Mouse (Mus musculus) forebrain, embryonic 15.5 days (tissue): ENCODE results near the gene Map3k20. TPM values are rescaled to one million over a fixed set of nuclear protein-coding genes. Genes with fewer than 3 reads are reported as not detected.

ENCODE experiments used
- ATAC-seq: fragments of 200-750 bp; cut with Nextera tagmentation; replicated peaks from 2 replicates; pipeline ENCODE4 v1.8.0; 2017; ENCODE audit warnings: mild to moderate bottlenecking, moderate TSS enrichment, moderate library complexity
- H3K27ac ChIP-seq: fragments of 300-500 bp; sonication (generic); replicated peaks from 2 replicates; pipeline ENCODE4 v1.5.1; 2015; ENCODE audit warnings: mild to moderate bottlenecking, inconsistent platforms
- H3K27me3 ChIP-seq: fragments of 300-500 bp; sonication (generic); 2 replicates; pipeline ENCODE4 v1.6.1; 2015; ENCODE audit warnings: inconsistent platforms
- H3K36me3 ChIP-seq: fragments of 300-500 bp; sonication (generic); 2 replicates; pipeline ENCODE4 v1.6.1; 2015; ENCODE audit warnings: mild to moderate bottlenecking, inconsistent platforms
- H3K4me1 ChIP-seq: fragments of 300-500 bp; sonication (generic); 2 replicates; pipeline ENCODE4 v1.6.1; 2015; ENCODE audit warnings: inconsistent platforms
- H3K4me2 ChIP-seq: fragments of 300-500 bp; sonication (generic); replicated peaks from 2 replicates; pipeline ENCODE4 v1.6.1; 2015; ENCODE audit warnings: mild to moderate bottlenecking, inconsistent platforms
- H3K4me3 ChIP-seq: fragments of 300-500 bp; sonication (generic); 2 replicates; pipeline ENCODE4 v1.5.1; 2015; ENCODE audit warnings: mild to moderate bottlenecking, inconsistent platforms
- H3K9ac ChIP-seq: fragments of 300-500 bp; sonication (generic); replicated peaks from 2 replicates; pipeline ENCODE4 v1.6.1; 2015; ENCODE audit warnings: mild to moderate bottlenecking, inconsistent platforms
- H3K9me3 ChIP-seq: fragments of 300-500 bp; sonication (generic); 2 replicates; pipeline ENCODE4 v1.6.1; 2016; ENCODE audit warnings: inconsistent platforms
- WGBS: fragments of 180-500 bp; shearing (Covaris S2); methylation state at CpG from one replicate; pipeline ENCODE4 v1.1.7; 2015; ENCODE audit warnings: mixed read lengths; 5-methylcytosine and 5-hydroxymethylcytosine counted together
- polyA plus RNA-seq: library from polyadenylated mRNA; unstranded; fragments of >200 nt; fragmentation: Nextera tagmentation; extraction: Ambion mirVana; gene quantifications from 2 replicates; pipeline ENCODE4 v1.2.1, GENCODE M21; 2015

Gene Map3k20
- polyA plus RNA-seq, 1 experiment from 2014 or later: 3.9 TPM

DNA sequence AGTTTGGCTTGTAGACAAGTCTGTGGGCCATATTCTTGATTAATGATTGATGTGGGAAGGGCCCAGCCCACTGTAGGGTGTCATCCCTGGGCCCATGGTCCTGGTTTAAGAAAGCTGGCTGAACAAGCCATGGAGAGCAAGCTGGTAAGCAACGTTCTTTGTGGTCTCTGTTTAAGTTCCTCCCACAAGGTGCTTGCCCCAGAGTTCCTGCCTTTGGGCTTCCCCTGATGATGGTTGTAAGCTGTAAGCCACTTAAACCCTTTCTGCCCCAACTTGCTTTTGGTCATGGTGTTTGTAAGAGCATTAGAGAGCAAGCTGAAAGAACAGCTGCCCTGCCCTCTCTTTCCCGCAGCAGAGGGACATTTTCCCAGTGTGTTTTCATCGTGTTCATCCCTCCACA is 43.0 kb downstream of the Map3k20 start:
- WGBS: 74% methylated on average over 3 of the region's 3 CpGs
- Histone ChIP-seq H3K4me2 (no peak overlapping the region), H3K27me3 (no peaks in the 10 kb centered on the region), H3K4me1 (peaks cover 18% of the 10 kb centered on the region; the same call in 1 of the 2 replicates), H3K36me3 (no peaks in the 10 kb centered on the region), H3K9me3 (no peaks in the 10 kb centered on the region), H3K27ac (no peak overlapping the region), H3K9ac (no peak overlapping the region), H3K4me3 (no peak overlapping the region)
- ATAC-seq: no peak

DNA sequence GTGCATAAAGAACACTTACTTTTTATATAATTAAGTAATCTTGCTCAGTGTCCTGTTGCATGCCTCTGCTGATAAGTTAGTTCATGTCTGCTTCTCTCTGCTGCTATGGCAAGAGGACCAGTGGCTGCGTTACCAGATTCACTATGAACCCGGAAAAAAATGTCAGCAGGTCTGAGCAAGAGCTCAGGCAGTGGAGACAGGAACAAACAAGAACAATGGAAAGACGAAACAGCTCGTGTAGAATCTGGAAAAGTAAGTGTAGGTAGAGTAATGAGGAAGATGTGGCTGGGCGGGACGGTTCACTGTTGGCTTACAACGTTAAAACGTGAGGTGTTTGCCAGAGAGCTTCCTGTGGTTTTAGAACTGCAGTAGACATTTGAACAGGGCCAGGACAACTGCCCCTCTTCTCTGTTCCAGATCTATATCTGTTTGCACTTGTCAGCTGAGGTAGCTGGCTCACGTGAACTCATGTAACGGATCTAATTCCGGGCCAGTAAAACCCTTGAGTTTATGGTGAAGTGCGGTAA is 45.6 kb downstream of the Map3k20 start:
- H3K4me3 ChIP-seq: no peak overlapping the region
- H3K36me3 ChIP-seq: no peaks in the 10 kb centered on the region
- 84% methylated on average over 12 of the region's 12 CpGs for WGBS
- H3K9me3 ChIP-seq: no peaks in the 10 kb centered on the region
- H3K4me1 ChIP-seq: peaks cover 3% of the 10 kb centered on the region; the same call in 1 of the 2 replicates
- H3K4me2 ChIP-seq: no peak overlapping the region
- no peak for ATAC-seq
- no peak overlapping the region for H3K9ac ChIP-seq
- H3K27me3 ChIP-seq: no peaks in the 10 kb centered on the region
- H3K27ac ChIP-seq: no peak overlapping the region

DNA sequence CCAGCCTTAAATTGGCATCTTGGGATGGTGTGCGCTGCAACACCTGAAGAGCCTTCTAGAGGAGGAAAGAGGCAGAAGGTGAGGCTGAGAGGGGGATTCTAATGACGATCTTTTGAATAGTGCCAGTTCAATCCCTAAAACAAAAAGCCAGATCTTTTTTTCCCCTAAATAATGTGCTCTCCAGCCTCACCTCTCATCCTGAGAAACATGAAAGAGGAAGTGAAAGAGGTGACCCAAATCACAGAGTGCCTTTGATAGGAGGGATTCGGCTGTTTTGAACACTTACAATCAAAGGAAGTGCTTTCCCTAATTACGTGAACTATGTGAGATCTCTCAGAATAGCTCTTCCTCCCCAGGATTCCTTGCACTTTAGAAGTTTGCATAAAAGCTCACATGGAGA is 46.6 kb downstream of the Map3k20 start:
- no peaks in the 10 kb centered on the region for H3K9me3 ChIP-seq
- H3K27me3 ChIP-seq: no peaks in the 10 kb centered on the region
- H3K4me1 ChIP-seq: no peaks in the 10 kb centered on the region
- H3K36me3 ChIP-seq: no peaks in the 10 kb centered on the region
- ATAC-seq: no peak
- H3K4me3 ChIP-seq: no peak overlapping the region
- WGBS: 47% methylated on average over 4 of the region's 4 CpGs
- H3K27ac ChIP-seq: no peak overlapping the region
- H3K9ac ChIP-seq: no peak overlapping the region
- H3K4me2 ChIP-seq: no peak overlapping the region

DNA sequence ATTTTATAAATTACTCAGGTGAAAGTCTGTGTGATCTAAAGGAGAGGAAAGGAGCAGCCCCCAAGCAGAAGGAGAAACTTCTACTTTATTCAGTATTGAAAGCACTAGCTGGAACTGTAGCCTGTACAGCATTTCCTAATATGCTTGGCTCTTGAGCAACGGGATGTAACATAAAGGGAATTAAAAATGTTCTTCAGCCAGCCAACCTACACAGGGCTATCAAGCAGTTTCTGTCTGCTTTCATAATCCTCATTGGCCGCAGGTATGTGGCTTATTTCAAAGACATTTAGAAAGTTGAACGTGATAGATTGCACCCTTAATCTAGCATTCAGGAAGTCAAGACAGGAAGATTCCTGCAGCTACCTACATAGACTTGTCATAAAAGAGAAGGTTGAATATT is 47.8 kb downstream of the Map3k20 start:
- H3K4me2 ChIP-seq: no peak overlapping the region
- no peaks in the 10 kb centered on the region for H3K27me3 ChIP-seq
- ATAC-seq: no peak
- H3K27ac ChIP-seq: no peak overlapping the region
- H3K4me1 ChIP-seq: no peaks in the 10 kb centered on the region
- no peaks in the 10 kb centered on the region for H3K9me3 ChIP-seq
- 87% methylated on average over 3 of the region's 3 CpGs for WGBS
- no peak overlapping the region for H3K9ac ChIP-seq
- H3K4me3 ChIP-seq: no peak overlapping the region
- H3K36me3 ChIP-seq: no peaks in the 10 kb centered on the region

DNA sequence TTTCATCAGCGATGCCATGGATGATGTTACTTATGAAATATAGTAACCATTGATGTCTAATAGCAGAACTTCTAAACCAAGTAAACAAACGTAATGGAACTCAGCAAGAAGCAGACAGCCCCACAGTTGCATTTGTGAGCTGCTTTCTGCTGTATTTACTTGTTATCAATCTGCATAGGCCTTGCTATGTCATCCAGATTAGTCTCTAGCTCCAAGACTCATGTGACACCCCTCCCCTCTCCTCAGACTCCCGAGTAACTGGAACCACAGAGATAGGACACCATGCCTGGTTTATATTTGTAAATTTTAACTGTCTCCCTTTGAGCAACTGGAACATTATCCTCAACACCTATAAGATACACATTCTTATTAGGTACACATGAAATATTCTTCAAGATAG is 51.4 kb downstream of the Map3k20 start:
- H3K9me3 ChIP-seq: no peaks in the 10 kb centered on the region
- H3K27me3 ChIP-seq: no peaks in the 10 kb centered on the region
- no peak overlapping the region for H3K4me2 ChIP-seq
- WGBS: 93% methylated on average over 3 of the region's 3 CpGs
- H3K9ac ChIP-seq: no peak overlapping the region
- H3K4me1 ChIP-seq: no peaks in the 10 kb centered on the region
- no peak for ATAC-seq
- no peak overlapping the region for H3K27ac ChIP-seq
- H3K4me3 ChIP-seq: no peak overlapping the region
- H3K36me3 ChIP-seq: no peaks in the 10 kb centered on the region

DNA sequence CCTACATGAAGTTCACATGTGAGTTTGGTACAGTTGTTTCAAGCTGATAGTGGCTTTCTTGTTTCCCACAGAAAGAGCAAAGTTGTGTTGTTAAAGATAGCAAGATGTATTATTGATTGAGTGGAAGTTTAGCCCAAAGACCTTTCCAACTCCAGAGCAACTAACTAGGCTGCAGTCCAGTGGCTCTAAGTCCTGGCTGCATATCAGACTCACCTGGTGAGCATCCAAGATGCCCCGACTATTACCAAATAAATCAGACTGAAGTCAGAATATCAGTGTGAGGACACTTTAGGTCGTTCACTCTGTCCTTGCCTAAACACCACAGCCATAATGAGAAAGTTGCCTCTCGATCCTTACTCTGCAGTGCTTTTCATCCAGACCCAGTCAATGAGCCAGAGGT is 59.8 kb downstream of the Map3k20 start:
- Histone ChIP-seq H3K27me3 (no peaks in the 10 kb centered on the region), H3K4me2 (no peak overlapping the region), H3K36me3 (no peaks in the 10 kb centered on the region), H3K4me3 (no peak overlapping the region), H3K27ac (no peak overlapping the region), H3K4me1 (no peaks in the 10 kb centered on the region), H3K9ac (no peak overlapping the region), H3K9me3 (no peaks in the 10 kb centered on the region)
- 92% methylated on average over 3 of the region's 3 CpGs for WGBS
- ATAC-seq: no peak

DNA sequence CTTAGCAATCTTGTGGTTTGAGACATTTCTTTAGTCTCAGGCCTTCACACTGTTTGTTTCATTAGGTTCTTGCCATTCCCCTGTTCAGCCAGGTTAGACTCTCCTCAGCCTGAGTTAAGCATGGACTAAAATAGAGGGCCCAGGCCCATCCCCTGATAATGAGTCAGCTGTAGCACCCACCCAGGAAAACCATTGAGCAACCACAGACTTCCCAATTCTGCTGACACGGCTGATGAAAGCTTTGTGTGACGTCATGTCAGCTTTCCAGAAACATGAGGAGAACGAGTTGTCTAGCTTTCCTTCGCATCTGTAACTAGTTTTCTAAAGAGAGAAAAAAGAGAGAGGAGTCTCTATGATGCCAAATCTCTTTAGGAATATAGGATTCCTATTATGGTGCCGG is 65.9 kb downstream of the Map3k20 start:
- H3K4me3 ChIP-seq: no peak overlapping the region
- H3K27ac ChIP-seq: no peak overlapping the region
- H3K27me3 ChIP-seq: no peaks in the 10 kb centered on the region
- no peaks in the 10 kb centered on the region for H3K36me3 ChIP-seq
- no peak overlapping the region for H3K9ac ChIP-seq
- 81% methylated on average over 5 of the region's 5 CpGs for WGBS
- no peak for ATAC-seq
- no peak overlapping the region for H3K4me2 ChIP-seq
- H3K9me3 ChIP-seq: no peaks in the 10 kb centered on the region
- no peaks in the 10 kb centered on the region for H3K4me1 ChIP-seq

DNA sequence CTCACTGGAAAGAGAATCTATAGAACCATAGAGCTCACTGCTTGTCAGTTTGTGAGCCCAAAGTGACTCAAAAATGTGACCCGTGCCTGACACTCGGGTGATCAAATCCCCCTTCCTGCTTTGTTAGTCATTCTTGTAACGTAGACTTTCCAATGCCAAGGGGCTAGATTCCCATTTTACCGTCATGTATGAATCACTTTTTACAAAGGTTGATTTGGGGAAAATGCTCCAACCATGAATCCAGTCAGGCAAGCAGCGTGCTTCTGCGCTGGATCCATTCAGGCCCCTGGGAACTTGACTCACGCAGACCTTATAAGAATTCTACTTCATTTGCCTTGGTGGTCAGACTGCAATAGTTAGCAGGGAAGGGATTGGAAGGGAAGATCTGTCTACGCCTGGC is 66.3 kb downstream of the Map3k20 start:
- WGBS: 95% methylated on average over 8 of the region's 8 CpGs
- Histone ChIP-seq H3K27me3 (no peaks in the 10 kb centered on the region), H3K9ac (no peak overlapping the region), H3K36me3 (no peaks in the 10 kb centered on the region), H3K27ac (no peak overlapping the region), H3K9me3 (no peaks in the 10 kb centered on the region), H3K4me1 (no peaks in the 10 kb centered on the region), H3K4me3 (no peak overlapping the region), H3K4me2 (no peak overlapping the region)
- no peak for ATAC-seq

DNA sequence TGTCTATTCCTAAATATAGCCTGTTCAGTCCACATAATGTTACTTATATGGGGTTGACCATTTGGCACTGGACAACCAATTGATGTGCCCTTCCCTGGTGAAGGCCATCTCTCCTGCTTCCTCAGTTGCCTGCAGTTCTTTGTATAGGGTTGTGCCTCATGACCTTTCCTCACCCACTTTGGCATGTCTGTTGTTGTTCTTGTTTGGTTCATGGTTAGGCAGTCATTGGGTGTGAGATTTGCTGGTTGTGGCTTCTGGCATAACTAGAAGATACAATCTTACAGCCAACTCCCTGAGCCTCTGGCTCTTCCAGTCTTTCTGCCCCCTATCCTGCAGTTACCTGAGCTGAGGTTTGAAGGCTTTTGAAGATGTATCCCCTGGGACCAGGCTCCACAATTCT is 67.3 kb downstream of the Map3k20 start:
- no peaks in the 10 kb centered on the region for H3K4me1 ChIP-seq
- ATAC-seq: no peak
- no peaks in the 10 kb centered on the region for H3K36me3 ChIP-seq

DNA sequence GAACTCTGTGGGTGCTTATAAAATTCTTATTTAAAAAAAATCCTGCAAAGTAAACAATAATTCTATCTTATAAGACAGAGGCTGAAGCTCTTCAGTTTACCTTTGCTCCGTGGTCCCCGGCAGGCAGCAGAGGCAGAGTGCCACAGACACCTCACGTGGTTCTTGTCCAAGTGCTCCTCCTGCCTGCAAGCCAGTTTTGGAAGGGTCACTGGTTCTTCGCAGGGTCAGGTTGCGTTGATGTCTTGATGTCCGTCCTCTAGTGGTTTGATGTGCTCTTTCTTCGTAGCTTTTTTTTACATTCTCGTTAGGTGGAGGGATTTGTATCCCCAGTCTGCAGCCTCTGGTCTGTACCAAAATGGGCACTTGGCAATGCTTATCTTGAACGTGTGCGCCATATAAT is 71.0 kb downstream of the Map3k20 start:
- H3K36me3 ChIP-seq: no peaks in the 10 kb centered on the region
- no peaks in the 10 kb centered on the region for H3K9me3 ChIP-seq
- WGBS: 79% methylated on average over 10 of the region's 10 CpGs
- H3K9ac ChIP-seq: no peak overlapping the region
- H3K27me3 ChIP-seq: no peaks in the 10 kb centered on the region
- H3K4me2 ChIP-seq: no peak overlapping the region
- H3K4me1 ChIP-seq: no peaks in the 10 kb centered on the region
- H3K27ac ChIP-seq: no peak overlapping the region
- no peak overlapping the region for H3K4me3 ChIP-seq
- no peak for ATAC-seq

More for the DNA sequence above, 67.3 kb downstream of the Map3k20 start:
- no peak overlapping the region for H3K4me3 ChIP-seq
- H3K9me3 ChIP-seq: no peaks in the 10 kb centered on the region
- H3K27me3 ChIP-seq: no peaks in the 10 kb centered on the region
- no peak overlapping the region for H3K9ac ChIP-seq
- H3K4me2 ChIP-seq: no peak overlapping the region
- H3K27ac ChIP-seq: no peak overlapping the region

DNA sequence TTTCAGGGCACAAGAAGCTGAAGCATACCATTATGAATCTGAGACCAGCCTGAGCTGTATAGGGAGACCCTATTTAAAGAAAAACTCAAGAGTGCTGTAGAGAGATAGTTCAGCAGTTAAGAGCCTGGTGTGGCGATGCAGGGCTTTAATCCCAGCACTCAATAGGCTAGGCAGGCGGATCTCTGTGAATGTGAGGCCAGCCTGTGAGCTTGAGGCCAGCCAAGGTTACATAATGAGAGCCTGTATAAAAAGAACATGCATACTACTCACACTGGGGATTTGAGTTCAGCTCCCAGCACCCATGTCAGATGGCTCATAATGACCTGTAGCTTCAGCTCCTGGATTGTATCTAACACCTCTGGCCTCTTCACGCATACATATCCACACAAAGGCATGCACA is 76.1 kb downstream of the Map3k20 start:
- H3K27ac ChIP-seq: no peak overlapping the region
- no peaks in the 10 kb centered on the region for H3K27me3 ChIP-seq
- H3K36me3 ChIP-seq: no peaks in the 10 kb centered on the region
- no peaks in the 10 kb centered on the region; the same call in 1 of the 2 replicates for H3K4me1 ChIP-seq
- no peak overlapping the region for H3K9ac ChIP-seq
- no peaks in the 10 kb centered on the region for H3K9me3 ChIP-seq
- ATAC-seq: no peak
- H3K4me2 ChIP-seq: no peak overlapping the region
- H3K4me3 ChIP-seq: no peak overlapping the region
- WGBS: 35% methylated on average over 3 of the region's 3 CpGs

DNA sequence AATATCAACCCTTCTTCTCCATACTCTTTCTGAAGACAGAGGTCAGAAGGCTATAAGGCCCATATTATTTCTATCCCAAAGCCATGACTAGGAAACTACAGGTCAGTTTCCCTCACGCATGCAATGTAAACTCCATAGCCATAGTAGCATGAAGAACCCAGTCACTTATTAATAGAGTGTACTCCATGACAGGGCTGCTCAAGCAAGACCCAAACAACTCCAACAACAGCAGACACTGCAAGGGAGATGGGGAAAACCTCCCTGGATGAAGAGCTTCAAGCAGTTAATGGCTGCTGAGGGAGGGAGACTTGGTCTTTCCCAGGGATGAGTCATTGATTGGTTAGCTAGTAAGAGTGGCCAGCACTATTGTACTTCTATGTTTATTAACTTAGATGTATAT is 78.0 kb downstream of the Map3k20 start:
- WGBS: 98% methylated on average over 1 of the region's 1 CpGs

DNA sequence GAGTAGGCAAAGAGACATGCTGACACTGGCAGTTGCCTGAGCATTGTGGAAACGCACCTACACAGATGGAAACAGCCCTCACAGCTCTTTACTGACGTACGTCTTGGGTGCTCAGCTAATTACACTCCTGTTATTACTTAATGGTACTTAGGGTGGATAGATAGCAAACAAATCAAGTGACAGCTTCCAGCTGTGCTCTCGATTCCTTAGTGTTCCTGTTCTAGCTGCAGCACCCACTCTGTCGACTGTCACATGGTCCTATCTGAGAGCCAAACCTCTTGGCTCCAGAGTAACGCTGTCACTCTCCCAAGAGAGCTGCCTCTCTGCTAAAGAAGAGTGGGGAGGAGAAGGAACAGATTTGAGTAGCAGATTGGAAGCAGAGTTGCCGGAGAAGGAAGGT is 80.5 kb downstream of the Map3k20 start:
- H3K36me3 ChIP-seq: no peaks in the 10 kb centered on the region
- no peaks in the 10 kb centered on the region; the same call in 1 of the 2 replicates for H3K4me1 ChIP-seq
- H3K27ac ChIP-seq: no peak overlapping the region
- ATAC-seq: no peak
- no peaks in the 10 kb centered on the region for H3K9me3 ChIP-seq
- no peak overlapping the region for H3K4me2 ChIP-seq
- H3K4me3 ChIP-seq: no peak overlapping the region
- WGBS: 59% methylated on average over 7 of the region's 7 CpGs
- H3K9ac ChIP-seq: no peak overlapping the region
- H3K27me3 ChIP-seq: no peaks in the 10 kb centered on the region

More for the DNA sequence above, 78.0 kb downstream of the Map3k20 start:
- Histone ChIP-seq H3K9ac (no peak overlapping the region), H3K4me1 (no peaks in the 10 kb centered on the region; the same call in 1 of the 2 replicates), H3K27ac (no peak overlapping the region), H3K4me2 (no peak overlapping the region), H3K4me3 (no peak overlapping the region), H3K9me3 (no peaks in the 10 kb centered on the region), H3K27me3 (no peaks in the 10 kb centered on the region), H3K36me3 (no peaks in the 10 kb centered on the region)
- ATAC-seq: no peak
